Mouse (Mus musculus): Measurements from ENCODE around the gene Gm7073. TPM values are rescaled to one million over a fixed set of nuclear protein-coding genes. Genes with fewer than 3 reads are reported as not detected.

Gene Gm7073
- polyA plus RNA-seq (2014; fragmentation: Illumina TruSeq; extraction: RNeasy Lipid Tissue Mini Kit (QIAGEN cat#74804); ENCODE audit: low read depth, low replicate concordance) = not detected

DNA sequence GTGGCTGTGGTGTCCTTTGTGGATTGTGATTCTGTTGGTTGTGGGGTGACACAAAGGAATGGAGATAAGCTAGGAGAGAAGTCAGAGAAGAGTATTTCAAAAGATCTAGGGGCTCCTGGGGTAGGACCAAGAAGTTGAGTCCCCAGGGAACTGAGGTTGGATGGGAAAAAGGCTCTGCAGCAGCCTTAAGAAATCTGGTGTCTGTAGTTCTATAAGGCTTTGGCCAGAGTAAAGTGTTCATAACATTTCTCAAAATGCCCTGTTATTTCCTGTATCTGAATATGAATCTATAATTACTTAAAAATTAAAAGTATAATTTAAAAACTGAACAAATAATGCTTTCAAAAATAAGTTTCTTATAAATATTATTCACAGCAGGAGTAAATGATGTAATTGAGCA lies at the start of gene Gm7073:
Gm7073 (minus strand) TSS at position 101 of the 400 bp plus-strand sequence.

Other genes starting within 250 kb of the Gm7073 start
- gene Atp11c, start 53.4 kb upstream of the Gm7073 start, polyA plus RNA-seq (2014; fragmentation: Illumina TruSeq; extraction: RNeasy Lipid Tissue Mini Kit (QIAGEN cat#74804); ENCODE audit: low read depth, low replicate concordance) = 55.3 TPM

Data from kidney, adult 10 weeks (tissue).